Mouse (Mus musculus): ENCODE results near the gene Wdr46.

GRCm38 (mm10) chr17:33932448-33932847 lies 8.0 kb upstream of the Wdr46 start:
- TF ChIP-seq POLR2A (IDR thresholded peaks at IDR 0.05; ENCODE audit: insufficient read depth, low read depth, low read length) (no peak), CTCF (IDR thresholded peaks at IDR 0.05; ENCODE audit: insufficient read depth, low read depth, low read length) (no peak)
